Mouse (Mus musculus): ENCODE results near the gene Snrpd2. TPM values are rescaled to one million over a fixed set of nuclear protein-coding genes. Genes with fewer than 3 reads are reported as not detected.

Gene Snrpd2
- polyA plus RNA-seq, 1 experiment from 2014 or later: 131 TPM

DNA sequence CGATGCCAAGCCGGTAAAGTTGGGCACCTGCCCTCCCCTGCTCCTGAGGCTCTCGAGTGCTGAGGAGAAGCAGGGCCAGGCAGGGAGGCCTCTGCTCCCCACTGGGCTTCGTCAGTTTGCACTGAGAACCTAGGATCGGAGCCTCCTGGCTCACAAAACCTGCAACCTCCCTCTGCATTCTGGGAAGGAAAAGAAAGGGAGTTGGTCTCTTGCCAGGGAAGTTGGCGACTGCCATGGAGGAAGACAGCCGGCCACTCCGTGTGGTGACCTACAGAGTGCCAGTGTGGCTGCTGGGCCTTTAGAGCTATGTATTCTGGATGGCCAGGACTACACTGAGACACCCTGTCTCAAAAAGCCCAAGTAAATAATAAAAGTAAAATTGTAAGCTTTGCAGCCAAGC, 5.3 kb downstream of the Snrpd2 start:
- Histone ChIP-seq H3K27ac (no peak overlapping the region), H3K9me3 (no peaks in the 10 kb centered on the region), H3K36me3 (peaks cover 10% of the 10 kb centered on the region; the same call in 1 of the 2 replicates), H3K9ac (no peak overlapping the region), H3K4me2 (no peak overlapping the region), H3K27me3 (replicated peaks) (peaks cover 7% of the 10 kb centered on the region), H3K4me3 (replicated peaks) (no peak overlapping the region), H3K4me1 (peaks cover 29% of the 10 kb centered on the region)
- no peak for ATAC-seq (ENCODE audit: insufficient read depth, low FRiP score, low read depth)
- WGBS: 73% methylated on average over 8 of the region's 8 CpGs

DNA sequence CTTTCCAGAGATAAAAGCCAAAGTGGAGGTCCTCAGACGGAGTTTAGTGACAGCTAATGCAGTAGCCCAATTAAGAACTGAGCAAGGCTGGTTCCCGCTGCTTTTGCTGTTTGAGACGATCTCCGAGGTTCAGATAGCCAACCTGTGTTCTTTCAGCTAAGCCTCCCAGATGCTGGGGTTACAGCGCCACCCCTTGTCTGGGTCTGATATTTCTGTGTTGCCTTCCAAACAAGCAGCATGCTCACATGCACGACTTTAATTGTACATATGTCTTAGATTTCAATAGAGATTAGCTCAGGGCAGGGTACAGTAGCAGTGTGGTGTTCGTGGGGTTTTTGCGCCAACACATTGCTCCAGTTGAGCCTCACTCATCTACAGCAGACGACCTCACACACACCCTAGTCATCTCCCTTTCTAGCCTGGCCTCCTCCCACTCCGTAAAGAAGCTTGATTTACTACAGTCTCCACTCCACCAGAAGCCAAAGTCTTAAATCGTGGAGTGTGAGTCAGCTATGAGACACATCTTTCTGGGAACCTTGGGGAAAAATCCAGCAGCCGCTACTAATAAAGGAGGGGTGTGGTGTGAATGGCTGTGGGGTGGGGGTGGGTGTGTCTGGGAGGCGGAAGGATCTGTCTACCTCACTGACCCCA, 6.4 kb downstream of the Snrpd2 start:
- no peak overlapping the region for H3K27ac ChIP-seq
- peaks cover 10% of the 10 kb centered on the region for H3K27me3 ChIP-seq (replicated peaks)
- no peak for ATAC-seq (ENCODE audit: insufficient read depth, low FRiP score, low read depth)
- H3K4me2 ChIP-seq: no peak overlapping the region
- H3K9ac ChIP-seq: no peak overlapping the region
- peaks cover 10% of the 10 kb centered on the region; the same call in 1 of the 2 replicates for H3K36me3 ChIP-seq
- 48% methylated on average over 13 of the region's 13 CpGs for WGBS
- no peak overlapping the region for H3K4me3 ChIP-seq (replicated peaks)
- H3K4me1 ChIP-seq: peaks cover 28% of the 10 kb centered on the region
- no peaks in the 10 kb centered on the region for H3K9me3 ChIP-seq

- peaks cover 10% of the 10 kb centered on the region; the same call in 1 of the 2 replicates for H3K36me3 ChIP-seq
- H3K9me3 ChIP-seq: no peaks in the 10 kb centered on the region
- peaks cover 10% of the 10 kb centered on the region for H3K27me3 ChIP-seq (replicated peaks)
- peak; percentile 54; the same call in 1 of the 2 replicates for ATAC-seq (ENCODE audit: insufficient read depth, low FRiP score, low read depth)
- H3K4me1 ChIP-seq: peaks cover 27% of the 10 kb centered on the region
- H3K9ac ChIP-seq: no peak overlapping the region; the same call in 1 of the 2 replicates
- peak overlapping the region; percentile 29 for H3K4me2 ChIP-seq
- peak overlapping the region; percentile 48 for H3K27ac ChIP-seq
- WGBS: 6% methylated on average over 30 of the region's 30 CpGs
- H3K4me3 ChIP-seq (replicated peaks): no peak overlapping the region
Observed at GRCm38 (mm10) chr7:19157160-19157800, 7.8 kb downstream of the Snrpd2 start.

DNA sequence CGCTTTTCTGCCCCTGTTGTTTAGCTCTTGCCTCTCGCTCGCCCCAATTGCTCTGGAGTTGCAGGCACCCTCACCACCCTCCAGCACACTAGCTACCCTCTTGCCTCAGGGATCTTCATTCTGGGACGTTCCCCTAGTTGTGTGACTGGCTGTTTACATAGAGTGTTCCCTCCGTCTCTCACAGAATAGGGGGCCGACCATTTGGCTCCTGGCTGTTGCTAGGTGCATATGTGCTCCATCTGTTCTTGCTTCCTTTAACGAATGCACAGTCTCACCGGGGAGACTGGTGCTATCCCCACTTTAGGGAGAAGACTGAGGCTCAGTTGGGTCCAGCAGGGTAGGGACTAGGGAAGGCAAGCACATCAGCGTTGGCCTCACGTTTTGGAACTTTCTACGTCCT, 9.1 kb downstream of the Snrpd2 start:
- Histone ChIP-seq H3K27me3 (replicated peaks) (peaks cover 10% of the 10 kb centered on the region), H3K36me3 (0 out of 2 replicates have a peak, but pooled peaks cover 3% of the 10 kb centered on the region), H3K4me2 (no peak overlapping the region), H3K9me3 (no peaks in the 10 kb centered on the region), H3K27ac (no peak overlapping the region), H3K4me1 (peaks cover 28% of the 10 kb centered on the region), H3K9ac (no peak overlapping the region), H3K4me3 (replicated peaks) (no peak overlapping the region)
- WGBS: 60% methylated on average over 11 of the region's 11 CpGs
- no peak for ATAC-seq (ENCODE audit: insufficient read depth, low FRiP score, low read depth)

DNA sequence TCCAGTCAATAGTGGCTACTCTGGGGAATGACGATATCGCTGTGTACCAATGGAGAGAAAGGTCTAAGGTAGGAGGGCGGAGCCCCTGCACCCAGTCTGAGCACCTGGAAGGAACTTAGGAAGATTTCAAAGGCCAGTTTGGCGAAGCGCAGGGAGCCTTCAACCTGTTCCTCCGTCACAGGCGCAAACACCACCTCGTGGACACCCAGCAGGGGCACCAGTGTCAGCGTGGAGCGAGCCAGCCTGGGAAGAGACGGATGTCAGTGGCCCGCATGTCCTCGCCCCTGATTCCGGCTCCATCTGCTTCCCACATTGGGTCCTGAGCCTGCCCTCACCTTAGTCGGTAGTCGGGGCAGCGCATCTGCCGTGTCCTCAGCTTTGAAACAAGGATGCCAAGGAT, 9.9 kb downstream of the Snrpd2 start:
- H3K9me3 ChIP-seq: no peaks in the 10 kb centered on the region
- no peak for ATAC-seq (ENCODE audit: insufficient read depth, low FRiP score, low read depth)
- H3K9ac ChIP-seq: no peak overlapping the region
- no peak overlapping the region for H3K27ac ChIP-seq
- H3K36me3 ChIP-seq: 0 out of 2 replicates have a peak, but pooled peaks cover 3% of the 10 kb centered on the region
- peaks cover 10% of the 10 kb centered on the region for H3K27me3 ChIP-seq (replicated peaks)
- peak overlapping the region; percentile 42 for H3K4me3 ChIP-seq (replicated peaks)
- H3K4me1 ChIP-seq: peaks cover 34% of the 10 kb centered on the region
- WGBS: 10% methylated on average over 18 of the region's 18 CpGs
- H3K4me2 ChIP-seq: peak overlapping the region; percentile 73

GRCm38 (mm10) chr7:19160115-19160514, 10.6 kb downstream of the Snrpd2 start:
- Histone ChIP-seq H3K9me3 (no peaks in the 10 kb centered on the region), H3K27ac (no peak overlapping the region), H3K9ac (no peak overlapping the region), H3K4me1 (peaks cover 40% of the 10 kb centered on the region), H3K4me3 (replicated peaks) (peak overlapping the region; percentile 42), H3K36me3 (no peaks in the 10 kb centered on the region), H3K4me2 (peak overlapping the region; percentile 73), H3K27me3 (replicated peaks) (peaks cover 15% of the 10 kb centered on the region)
- peak; percentile 60; the same call in 1 of the 2 replicates for ATAC-seq (ENCODE audit: insufficient read depth, low FRiP score, low read depth)
- 2% methylated on average over 20 of the region's 20 CpGs for WGBS

DNA sequence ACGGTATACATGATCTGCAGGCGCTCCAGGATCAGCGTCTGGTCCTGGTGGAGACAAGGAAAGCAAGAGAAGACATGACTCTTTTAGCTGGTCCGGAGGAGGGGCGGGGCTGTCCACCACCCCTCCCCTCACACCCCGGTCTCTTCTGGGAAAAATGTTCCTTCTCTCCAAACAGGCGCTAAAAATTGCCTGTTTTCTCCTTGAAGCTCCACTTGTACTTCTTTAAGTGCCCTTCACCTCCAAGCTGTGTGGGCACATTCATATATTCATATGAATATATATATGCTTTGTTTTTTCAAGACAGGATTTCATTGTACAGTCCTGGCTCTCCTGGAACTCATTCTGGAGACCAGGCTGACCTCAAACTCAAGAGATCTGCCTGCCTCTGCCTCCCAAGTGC, 13.4 kb downstream of the Snrpd2 start:
- H3K9ac ChIP-seq: no peak overlapping the region
- 84% methylated on average over 7 of the region's 7 CpGs for WGBS
- H3K4me3 ChIP-seq (replicated peaks): no peak overlapping the region
- no peak overlapping the region for H3K27ac ChIP-seq
- H3K36me3 ChIP-seq: no peaks in the 10 kb centered on the region
- ATAC-seq (ENCODE audit: insufficient read depth, low FRiP score, low read depth): no peak
- H3K4me1 ChIP-seq: peaks cover 34% of the 10 kb centered on the region
- no peak overlapping the region for H3K4me2 ChIP-seq
- H3K9me3 ChIP-seq: no peaks in the 10 kb centered on the region
- peaks cover 16% of the 10 kb centered on the region for H3K27me3 ChIP-seq (replicated peaks)

GRCm38 (mm10) chr7:19163752-19164151, 14.2 kb downstream of the Snrpd2 start:
- ATAC-seq (ENCODE audit: insufficient read depth, low FRiP score, low read depth): no peak
- H3K4me2 ChIP-seq: peak overlapping the region; percentile 36
- H3K4me1 ChIP-seq: peaks cover 34% of the 10 kb centered on the region
- 26% methylated on average over 12 of the region's 12 CpGs for WGBS
- no peaks in the 10 kb centered on the region for H3K9me3 ChIP-seq
- H3K27ac ChIP-seq: no peak overlapping the region
- no peaks in the 10 kb centered on the region for H3K36me3 ChIP-seq
- peaks cover 16% of the 10 kb centered on the region for H3K27me3 ChIP-seq (replicated peaks)
- no peak overlapping the region for H3K4me3 ChIP-seq (replicated peaks)
- H3K9ac ChIP-seq: no peak overlapping the region

GRCm38 (mm10) chr7:19164189-19164588, 14.7 kb downstream of the Snrpd2 start:
- peak; percentile 41; the same call in 1 of the 2 replicates for ATAC-seq (ENCODE audit: insufficient read depth, low FRiP score, low read depth)
- Histone ChIP-seq H3K27ac (no peak overlapping the region), H3K4me3 (replicated peaks) (0 out of 2 replicates have a peak overlapping the region, but pooled peaks have one; percentile 7), H3K36me3 (no peaks in the 10 kb centered on the region), H3K9ac (no peak overlapping the region), H3K4me2 (peak overlapping the region; percentile 36), H3K9me3 (no peaks in the 10 kb centered on the region), H3K27me3 (replicated peaks) (peaks cover 14% of the 10 kb centered on the region), H3K4me1 (peaks cover 34% of the 10 kb centered on the region)
- WGBS: 0% methylated on average over 6 of the region's 6 CpGs

- peak; percentile 59 for ATAC-seq (ENCODE audit: insufficient read depth, low FRiP score, low read depth)
- 4% methylated on average over 13 of the region's 13 CpGs for WGBS
- no peak overlapping the region for H3K9ac ChIP-seq
- no peaks in the 10 kb centered on the region for H3K36me3 ChIP-seq
- peaks cover 6% of the 10 kb centered on the region for H3K27me3 ChIP-seq (replicated peaks)
- H3K4me2 ChIP-seq: peak overlapping the region; percentile 36
- H3K9me3 ChIP-seq: no peaks in the 10 kb centered on the region
- no peak overlapping the region for H3K27ac ChIP-seq
- H3K4me3 ChIP-seq (replicated peaks): 0 out of 2 replicates have a peak overlapping the region, but pooled peaks have one; percentile 7
- H3K4me1 ChIP-seq: peaks cover 27% of the 10 kb centered on the region
Observed at GRCm38 (mm10) chr7:19164978-19165377, 15.5 kb downstream of the Snrpd2 start.

DNA sequence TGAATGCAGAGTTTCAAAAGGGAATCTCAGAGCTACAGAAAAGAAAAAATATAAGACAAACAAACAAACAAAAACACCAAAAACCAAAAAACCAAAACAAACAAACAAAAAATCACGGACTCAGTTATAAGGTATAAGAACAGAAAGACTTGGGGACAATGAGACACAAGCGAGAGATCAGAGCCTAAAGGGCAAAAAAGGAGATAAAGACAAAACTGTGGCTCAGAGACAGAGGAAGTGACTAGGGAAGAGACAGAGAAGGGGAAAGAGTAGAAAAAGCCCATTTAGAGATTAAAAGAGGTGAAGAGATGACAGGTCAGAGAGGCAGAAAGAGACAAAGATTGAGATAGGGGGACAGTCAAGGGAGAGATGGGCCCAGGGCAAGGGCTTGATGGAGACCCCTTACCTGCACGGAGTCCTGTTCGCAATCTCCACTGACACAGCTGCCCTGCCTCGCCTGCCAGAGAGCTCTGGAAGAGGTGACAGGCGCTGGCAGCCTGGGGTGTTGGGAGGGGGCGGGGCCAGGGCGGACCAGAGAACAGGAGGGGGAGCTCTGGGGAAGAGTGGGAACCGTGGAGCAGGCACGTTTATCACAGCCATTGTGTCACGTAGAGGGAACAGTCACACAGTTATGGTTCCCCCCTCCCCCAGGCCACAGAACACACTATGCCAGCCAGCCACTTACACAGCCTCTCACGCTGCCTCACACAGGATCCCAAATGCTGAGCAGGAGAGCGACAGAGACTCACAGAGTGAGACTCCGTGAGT, 16.3 kb downstream of the Snrpd2 start, which contains the start of gene Gipr:
Gene Gipr (minus strand): TSS at position 472 of the 768 bp plus-strand sequence.
- Histone ChIP-seq H3K4me3 (replicated peaks) (peak within 1 kb of the TSS; percentile 10), H3K36me3 (no peaks in the 10 kb centered on the region), H3K27me3 (replicated peaks) (peaks cover 6% of the 10 kb centered on the region), H3K9me3 (no peaks in the 10 kb centered on the region), H3K9ac (no peak within 1 kb of the TSS), H3K4me1 (peaks cover 29% of the 10 kb centered on the region), H3K4me2 (peak within 1 kb of the TSS; percentile 36), H3K27ac (0 out of 2 replicates have a peak within 1 kb of the TSS, but pooled peaks have one; percentile 12)
- peak; percentile 44 for ATAC-seq (ENCODE audit: insufficient read depth, low FRiP score, low read depth)
- 10% methylated on average over 14 of the region's 14 CpGs for WGBS

Data from stomach, embryonic 15.5 days (tissue).